Mouse (Mus musculus) kidney, postnatal 0 days (tissue): Measurements from ENCODE around the gene Alkbh6. TPM values are rescaled to one million over a fixed set of nuclear protein-coding genes. Genes with fewer than 3 reads are reported as not detected.

Experiments
- ATAC-seq: fragments of 200-750 bp; cut with Nextera tagmentation; replicated peaks from 2 replicates; pipeline ENCODE4 v1.8.0; 2017; ENCODE audit warnings: low read depth, moderate number of reproducible peaks, moderate TSS enrichment, moderate library complexity; ENCODE audit not compliant: low FRiP score
- DNase-seq: peaks from one replicate; pipeline ENCODE4 v3.0.0-alpha.2; 2016; ENCODE audit warnings: low spot score
- H3K27ac ChIP-seq: fragments of 300-500 bp; sonication (generic); 2 replicates; pipeline ENCODE4 v1.5.1; 2014; ENCODE audit warnings: mild to moderate bottlenecking
- H3K27me3 ChIP-seq: fragments of 300-500 bp; sonication (generic); 2 replicates; pipeline ENCODE4 v1.6.1; 2014; ENCODE audit warnings: low read length, mixed read lengths; ENCODE audit not compliant: insufficient read depth
- H3K36me3 ChIP-seq: fragments of 300-500 bp; sonication (generic); 2 replicates; pipeline ENCODE4 v1.6.1; 2014; ENCODE audit warnings: low read length, mixed read lengths; ENCODE audit not compliant: insufficient read depth
- H3K4me1 ChIP-seq: fragments of 300-500 bp; sonication (generic); replicated peaks from 2 replicates; pipeline ENCODE4 v1.6.1; 2014; ENCODE audit warnings: antibody characterized with exemption, low read length, mixed read lengths; ENCODE audit not compliant: insufficient read depth
- H3K4me2 ChIP-seq: fragments of 300-500 bp; sonication (generic); 2 replicates; pipeline ENCODE4 v1.6.1; 2014; ENCODE audit warnings: mild to moderate bottlenecking, low read length, moderate library complexity, mixed read lengths
- H3K4me3 ChIP-seq: fragments of 300-500 bp; sonication (generic); replicated peaks from 2 replicates; pipeline ENCODE4 v1.5.1; 2014; ENCODE audit warnings: low read depth, low read length
- H3K9ac ChIP-seq: fragments of 300-500 bp; sonication (generic); 2 replicates; pipeline ENCODE4 v1.6.1; 2014; ENCODE audit warnings: low read depth, low read length
- H3K9me3 ChIP-seq: fragments of 300-500 bp; sonication (generic); replicated peaks from 2 replicates; pipeline ENCODE4 v1.6.1; 2016; ENCODE audit warnings: low read length, inconsistent platforms, mixed read lengths
- CTCF ChIP-seq: IDR thresholded peaks from 2 replicates; pipeline ENCODE4 v1.5.1; 2016; ENCODE audit warnings: antibody characterized with exemption, low read depth, mild to moderate bottlenecking, moderate library complexity
- WGBS: fragments of 180-500 bp; shearing (Covaris S2); extraction: QIAGEN DNeasy Blood & Tissue Kit; methylation state at CpG from one replicate; pipeline ENCODE4 v1.1.7; 2014; 5-methylcytosine and 5-hydroxymethylcytosine counted together
- polyA plus RNA-seq: library from polyadenylated mRNA; unstranded; fragments of >200 nt; fragmentation: Nextera tagmentation; extraction: Ambion mirVana; gene quantifications from 2 replicates; pipeline ENCODE4 v1.2.1, GENCODE M21; 2015

Alkbh6 gene
- polyA plus RNA-seq, 1 experiment from 2014 or later = 101 TPM

- H3K4me3 ChIP-seq = peak within 1 kb of the TSS; percentile 70
- H3K9me3 ChIP-seq = no peaks in the 10 kb centered on the region
- peak within 1 kb of the TSS; percentile 51 for H3K9ac ChIP-seq
- DNase-seq (no peak), ATAC-seq (no peak)
- peak within 1 kb of the TSS; percentile 91 for H3K4me2 ChIP-seq
- TF ChIP-seq CTCF = no peak
- no peaks in the 10 kb centered on the region for H3K27me3 ChIP-seq
- 82% methylated on average over 3 of the region's 3 CpGs for WGBS
- peaks cover 5% of the 10 kb centered on the region; the same call in 1 of the 2 replicates for H3K4me1 ChIP-seq
- no peaks in the 10 kb centered on the region for H3K36me3 ChIP-seq
- peak within 1 kb of the TSS; percentile 91 for H3K27ac ChIP-seq
These were observed 15.3 kb downstream of the Alkbh6 start, which contains the start of gene Sdhaf1 for GRCm38 (mm10) chr7:30323795-30324194. Sdhaf1 (minus strand) TSS chr7:30323895.

DNA sequence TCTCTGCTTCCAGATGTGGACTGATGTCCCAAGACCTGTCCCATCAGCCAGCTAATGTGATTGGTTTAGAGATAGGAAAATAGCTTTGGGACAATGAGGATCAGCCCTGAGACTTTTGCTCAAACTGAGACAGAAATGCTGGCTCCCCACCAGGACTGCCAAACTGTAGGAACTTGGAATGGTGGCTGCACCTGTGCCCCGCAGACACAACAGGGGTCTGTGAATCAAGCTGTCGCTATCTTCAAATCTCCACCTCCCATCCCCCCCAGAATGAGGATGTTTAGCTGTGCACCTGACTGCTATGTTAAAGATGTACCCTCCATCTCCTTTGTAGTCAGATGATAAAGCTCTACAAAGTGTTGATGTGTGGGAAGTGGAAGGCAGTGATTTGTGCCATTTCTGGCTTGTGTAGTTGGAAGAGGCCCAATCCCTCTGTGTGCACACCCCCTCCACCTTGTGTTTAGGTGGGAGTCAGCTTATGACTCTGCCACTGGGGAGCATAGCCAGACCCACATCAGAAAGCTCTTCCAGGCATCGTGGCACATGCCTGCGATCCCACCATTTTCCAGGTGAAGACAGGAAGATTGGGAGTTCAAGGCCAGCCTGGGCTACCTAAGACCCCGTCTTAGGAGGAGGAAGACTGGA, 15.9 kb downstream of the Alkbh6 start:
- whole genome bisulfite sequencing = 84% methylated on average over 5 of the region's 5 CpGs
- Histone ChIP-seq H3K27ac (no peak overlapping the region), H3K9ac (no peak overlapping the region), H3K36me3 (no peaks in the 10 kb centered on the region), H3K4me2 (no peak overlapping the region), H3K4me3 (no peak overlapping the region), H3K9me3 (no peaks in the 10 kb centered on the region), H3K27me3 (no peaks in the 10 kb centered on the region), H3K4me1 (peaks cover 5% of the 10 kb centered on the region; the same call in 1 of the 2 replicates)
- no peak for TF ChIP-seq CTCF
- DNase-seq (no peak), ATAC-seq (no peak)

GRCm38 (mm10) chr7:30325364-30325763, 16.8 kb downstream of the Alkbh6 start:
- no peak overlapping the region for H3K4me2 ChIP-seq
- 57% methylated on average over 2 of the region's 2 CpGs for WGBS
- H3K36me3 ChIP-seq = no peaks in the 10 kb centered on the region
- no peak overlapping the region for H3K9ac ChIP-seq
- DNase-seq (peak; percentile 35), ATAC-seq (no peak)
- H3K4me1 ChIP-seq = peaks cover 5% of the 10 kb centered on the region; the same call in 1 of the 2 replicates
- TF ChIP-seq CTCF = peak; percentile 75
- no peaks in the 10 kb centered on the region for H3K27me3 ChIP-seq
- no peaks in the 10 kb centered on the region for H3K9me3 ChIP-seq
- H3K27ac ChIP-seq = no peak overlapping the region
- no peak overlapping the region for H3K4me3 ChIP-seq

DNA sequence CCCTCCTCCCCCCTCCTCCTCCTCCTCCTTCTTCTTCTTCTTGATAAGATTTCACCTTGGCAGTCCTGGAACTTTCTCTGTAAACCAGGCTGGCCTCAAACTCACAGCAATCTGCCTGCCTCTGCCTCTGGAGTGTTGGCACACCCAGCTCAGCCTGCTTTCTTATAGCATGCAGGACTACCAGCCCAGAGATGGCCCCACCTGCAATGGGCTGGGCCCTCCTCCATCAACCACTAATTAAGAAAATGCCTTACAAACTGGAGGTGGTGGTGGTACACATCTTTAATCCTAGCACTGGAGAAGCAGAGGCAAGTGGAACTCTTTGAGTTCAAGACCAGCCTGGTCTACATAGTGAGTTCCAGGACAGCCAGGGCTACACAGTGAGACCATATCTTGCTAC, 17.9 kb downstream of the Alkbh6 start:
- no peak for TF ChIP-seq CTCF
- DNase-seq = no peak

DNA sequence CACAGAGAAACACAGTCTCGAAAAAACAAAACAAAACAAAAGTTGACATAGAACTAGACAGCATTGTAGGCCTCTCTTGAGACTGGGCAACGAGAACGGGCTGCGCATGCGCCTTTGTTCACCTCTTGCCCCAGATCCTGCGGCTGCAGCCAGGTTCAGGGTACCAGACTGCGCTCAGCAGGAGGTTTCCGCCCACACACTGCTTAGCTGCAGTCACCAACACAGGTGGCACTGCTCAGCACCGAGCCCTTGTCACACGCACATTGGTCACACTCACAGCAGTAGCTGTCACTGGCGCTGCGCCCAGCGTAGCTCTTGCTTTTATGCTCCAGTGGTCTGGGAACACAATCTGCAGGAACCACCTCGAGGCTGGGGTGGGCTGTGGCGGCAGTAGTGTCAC, 18.6 kb downstream of the Alkbh6 start:
- Histone ChIP-seq H3K4me3 (no peak overlapping the region), H3K9me3 (no peaks in the 10 kb centered on the region), H3K36me3 (no peaks in the 10 kb centered on the region), H3K4me2 (no peak overlapping the region), H3K9ac (no peak overlapping the region), H3K27ac (peak overlapping the region; percentile 31; the same call in 1 of the 2 replicates), H3K4me1 (peaks cover 5% of the 10 kb centered on the region; the same call in 1 of the 2 replicates), H3K27me3 (no peaks in the 10 kb centered on the region)
- peak; percentile 59 for ATAC-seq
- peak; percentile 77 for DNase-seq
- 27% methylated on average over 15 of the region's 15 CpGs for WGBS
- TF ChIP-seq CTCF = no peak

More for the DNA sequence above, 17.9 kb downstream of the Alkbh6 start:
- H3K36me3 ChIP-seq = no peaks in the 10 kb centered on the region
- H3K4me3 ChIP-seq = no peak overlapping the region
- no peak for ATAC-seq
- H3K4me1 ChIP-seq = peaks cover 5% of the 10 kb centered on the region; the same call in 1 of the 2 replicates
- H3K9ac ChIP-seq = no peak overlapping the region
- H3K27me3 ChIP-seq = no peaks in the 10 kb centered on the region
- no peak overlapping the region for H3K4me2 ChIP-seq
- no peaks in the 10 kb centered on the region for H3K9me3 ChIP-seq
- no peak overlapping the region for H3K27ac ChIP-seq

- TF ChIP-seq CTCF = no peak
- 32% methylated on average over 10 of the region's 10 CpGs for WGBS
- H3K27ac ChIP-seq = no peak overlapping the region
These were observed 19.9 kb downstream of the Alkbh6 start for GRCm38 (mm10) chr7:30328379-30328778.

GRCm38 (mm10) chr7:30331887-30332286, 23.4 kb downstream of the Alkbh6 start:
- no peak overlapping the region for H3K27ac ChIP-seq
- H3K4me1 ChIP-seq = 0 out of 2 replicates have a peak, but pooled peaks cover 5% of the 10 kb centered on the region
- no peak overlapping the region for H3K4me3 ChIP-seq
- H3K9ac ChIP-seq = no peak overlapping the region
- ATAC-seq (peak; percentile 76), DNase-seq (peak; percentile 97)
- H3K27me3 ChIP-seq = no peaks in the 10 kb centered on the region; the same call in 1 of the 2 replicates
- peak; percentile 96 for TF ChIP-seq CTCF
- H3K36me3 ChIP-seq = no peaks in the 10 kb centered on the region
- no peak overlapping the region for H3K4me2 ChIP-seq
- no peaks in the 10 kb centered on the region for H3K9me3 ChIP-seq
- WGBS = 9% methylated on average over 13 of the region's 13 CpGs

More at GRCm38 (mm10) chr7:30328379-30328778, 19.9 kb downstream of the Alkbh6 start:
- H3K9me3 ChIP-seq = no peaks in the 10 kb centered on the region
- no peak for DNase-seq
- no peak overlapping the region for H3K4me3 ChIP-seq
- H3K36me3 ChIP-seq = no peaks in the 10 kb centered on the region
- 0 out of 2 replicates have a peak, but pooled peaks cover 5% of the 10 kb centered on the region for H3K4me1 ChIP-seq
- ATAC-seq = no peak
- H3K27me3 ChIP-seq = no peaks in the 10 kb centered on the region
- H3K4me2 ChIP-seq = no peak overlapping the region
- H3K9ac ChIP-seq = no peak overlapping the region
